Mouse (Mus musculus) CD4-positive helper T cell, adult 2 months (primary cell): ENCODE data around the gene Sh3bp5l.
"Not testable (repeated sequence)": the region's sequence is repeated elsewhere in the genome, so short reads cannot be mapped to it uniquely, and the experiment has no call there.

ENCODE experiments used
- DNase-seq: peaks from one replicate; pipeline ENCODE4 v3.0.0-alpha.2; 2012; ENCODE audit warnings: low read depth, missing footprints, low spot score

Sh3bp5l gene

DNA sequence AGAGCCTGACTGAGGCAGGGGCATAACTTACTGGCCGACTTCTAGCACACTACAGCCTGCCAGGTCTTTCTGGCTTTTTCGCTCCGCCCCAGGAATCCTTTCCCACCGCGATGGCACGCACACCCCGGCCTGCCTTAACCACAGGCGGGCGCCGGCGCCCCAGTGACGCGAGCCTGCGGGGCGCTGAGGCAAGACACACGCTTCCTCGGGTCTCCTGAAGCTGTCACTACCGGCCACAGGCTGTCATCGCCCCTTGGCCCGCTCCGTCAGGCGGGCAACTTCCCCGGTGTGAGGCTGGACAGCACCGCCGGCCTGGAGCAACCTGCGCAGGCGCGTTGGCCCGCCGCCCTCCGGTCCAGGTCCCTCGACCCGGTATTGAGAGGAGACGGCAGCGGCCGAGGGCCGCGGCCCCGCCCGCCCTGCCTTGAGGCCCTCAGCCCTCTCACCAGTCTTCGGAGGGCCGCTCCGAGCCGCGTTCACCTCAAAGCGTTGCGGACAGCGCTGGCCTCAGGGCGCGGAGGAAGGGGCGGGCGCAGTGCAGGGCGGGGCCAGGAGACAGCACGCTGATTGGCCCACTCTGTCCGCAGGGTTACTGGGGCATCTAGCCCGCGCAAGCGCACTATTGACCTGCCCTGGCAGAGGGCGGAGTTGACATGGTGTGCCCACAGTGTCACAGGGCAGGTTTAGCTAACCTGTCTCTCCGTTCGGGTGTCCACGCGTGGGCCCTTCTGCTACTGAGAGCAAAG is 7.5 kb upstream of the Sh3bp5l start:
- DNase-seq: peak; percentile 96

DNA sequence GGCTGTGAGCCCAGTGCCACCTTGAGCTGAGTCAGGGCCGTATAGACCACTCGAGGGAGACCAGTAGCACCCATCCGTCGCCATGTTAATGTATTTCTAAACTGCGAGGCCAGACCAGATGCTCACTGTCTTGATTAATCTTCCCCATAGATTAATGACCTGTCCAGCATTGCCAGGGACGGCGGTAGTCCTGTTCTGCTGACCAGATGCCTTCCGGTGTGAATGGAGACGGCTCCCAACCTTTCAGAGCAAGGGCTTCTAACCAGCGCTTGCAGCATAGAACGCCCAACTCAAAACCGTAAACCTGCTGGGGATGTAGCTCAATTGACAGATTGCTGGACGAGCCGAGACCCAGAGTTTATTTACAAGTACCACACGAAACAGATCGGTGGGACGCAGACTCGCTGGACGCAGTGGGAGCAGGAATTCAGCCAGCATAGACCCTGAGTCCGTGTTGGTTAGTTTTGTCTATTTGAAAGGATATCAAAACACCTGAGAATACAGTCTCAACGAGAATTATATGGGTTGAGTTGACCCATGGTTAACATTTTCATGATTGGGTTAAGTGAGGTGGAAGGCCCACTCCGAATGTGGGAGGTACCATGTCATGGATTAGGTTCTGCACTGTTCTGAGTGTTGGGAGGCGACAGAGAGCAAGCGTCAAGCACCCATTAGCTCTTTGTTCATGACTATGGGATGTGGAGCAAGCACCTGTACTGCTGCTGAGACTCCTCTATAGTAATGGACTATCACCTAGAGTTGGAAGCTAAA is 6.8 kb upstream of the Sh3bp5l start:
- DNase-seq: peak; percentile 14

DNA sequence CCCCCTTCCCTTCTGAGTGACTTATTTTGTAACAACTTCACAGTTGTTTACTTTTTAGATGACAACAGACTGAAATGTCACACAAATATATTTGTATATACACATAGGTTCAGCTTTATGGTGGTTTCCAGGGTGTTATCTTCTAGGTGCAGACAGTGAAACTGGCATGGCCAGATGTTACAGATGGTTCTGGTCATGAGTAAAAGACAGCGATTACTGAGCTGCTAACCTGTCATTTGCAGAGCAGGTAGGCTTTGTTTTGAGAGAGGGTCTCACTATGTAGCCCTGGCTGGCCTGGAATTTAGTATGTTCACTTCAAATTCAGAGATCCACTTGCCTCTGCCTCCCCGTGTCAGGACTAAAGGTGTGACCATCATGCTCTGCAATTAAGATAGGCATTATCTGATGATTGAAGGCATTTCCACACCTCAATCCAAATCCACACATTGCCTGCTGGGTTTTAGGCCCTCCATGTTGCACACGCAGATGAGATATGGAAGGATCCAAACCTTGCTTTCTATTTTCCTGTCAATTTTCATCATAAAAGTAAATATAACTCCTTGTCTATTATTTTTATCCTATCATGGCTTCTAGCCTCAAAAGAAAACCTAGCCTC is 5.8 kb upstream of the Sh3bp5l start:
- no peak for DNase-seq

DNA sequence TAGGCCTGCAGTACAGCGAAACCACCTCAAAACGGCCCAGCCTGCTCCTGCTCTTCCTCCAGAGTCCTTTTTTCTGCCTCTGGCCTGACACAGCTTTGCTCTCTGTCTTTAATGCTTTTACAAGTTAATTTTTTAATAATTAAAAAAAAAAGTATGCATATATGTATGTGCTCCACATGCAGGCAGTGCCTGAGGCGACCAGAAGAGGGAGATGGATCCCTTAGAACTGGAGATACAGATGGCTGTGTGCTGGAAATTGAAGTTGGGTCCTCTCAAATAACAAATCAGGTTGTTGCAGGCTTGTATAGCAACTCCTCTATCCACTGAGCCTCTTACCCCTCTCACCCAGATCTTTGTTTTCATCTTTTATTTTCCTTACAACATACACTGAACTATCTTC is 3.7 kb upstream of the Sh3bp5l start:
- peak; percentile 57 for DNase-seq

DNA sequence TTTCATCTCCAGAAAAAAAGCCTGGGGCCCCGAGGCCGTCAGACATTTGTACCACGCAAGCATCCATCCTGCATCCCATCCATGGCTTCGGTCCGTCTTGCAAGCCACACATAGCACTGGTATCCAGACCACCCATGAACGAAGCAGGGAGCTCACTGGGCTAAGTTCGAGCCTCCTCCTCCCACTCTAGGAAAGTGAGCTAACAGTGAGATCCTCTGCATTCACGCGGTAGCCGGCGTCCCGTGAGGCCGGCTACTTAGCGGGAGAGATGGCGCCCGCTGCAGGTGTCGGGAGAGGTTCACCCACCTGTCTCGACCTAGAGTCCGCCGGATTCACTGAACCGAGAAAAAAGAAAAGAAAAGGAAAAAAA is 633 bp upstream of the Sh3bp5l start:
- DNase-seq: no peak

DNA sequence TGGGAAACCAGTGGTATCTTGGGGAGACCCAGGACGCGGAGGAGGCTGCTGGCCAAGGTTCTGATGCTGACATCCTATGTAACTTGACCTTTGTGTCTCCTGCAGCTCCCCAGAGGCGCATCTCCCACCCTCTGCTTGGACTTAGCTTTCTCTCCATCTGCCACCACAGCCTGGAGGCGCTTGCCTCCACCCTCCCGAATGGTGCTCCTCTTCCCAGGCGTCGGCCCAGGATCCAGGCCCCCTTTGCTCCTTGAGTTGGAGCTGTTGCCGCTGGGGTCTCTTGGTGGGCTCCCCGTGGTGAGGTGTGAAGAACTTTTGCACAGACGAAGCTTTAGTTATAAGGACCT is 598 bp downstream of the Sh3bp5l start:
- DNase-seq: no peak

DNA sequence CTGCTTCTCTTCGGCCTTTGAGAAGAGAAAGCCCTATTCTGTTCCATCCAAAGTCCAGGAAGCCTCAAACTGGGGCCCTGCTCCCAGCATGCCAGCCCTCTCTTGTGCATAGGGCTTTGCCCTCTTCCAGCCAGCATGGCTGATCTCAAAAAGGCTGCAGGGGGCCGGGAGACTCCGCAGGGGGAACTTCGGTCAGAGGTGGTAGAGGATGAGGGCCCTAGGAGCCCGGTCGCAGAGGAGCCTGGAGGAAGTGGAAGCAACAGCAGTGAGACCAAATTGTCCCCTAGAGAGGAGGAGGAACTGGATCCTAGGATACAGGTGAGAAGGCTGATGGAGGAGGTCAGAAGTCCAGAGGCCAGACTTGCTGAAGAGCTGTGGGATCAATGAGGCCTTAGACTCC is 1.0 kb downstream of the Sh3bp5l start:
- DNase-seq: no peak

DNA sequence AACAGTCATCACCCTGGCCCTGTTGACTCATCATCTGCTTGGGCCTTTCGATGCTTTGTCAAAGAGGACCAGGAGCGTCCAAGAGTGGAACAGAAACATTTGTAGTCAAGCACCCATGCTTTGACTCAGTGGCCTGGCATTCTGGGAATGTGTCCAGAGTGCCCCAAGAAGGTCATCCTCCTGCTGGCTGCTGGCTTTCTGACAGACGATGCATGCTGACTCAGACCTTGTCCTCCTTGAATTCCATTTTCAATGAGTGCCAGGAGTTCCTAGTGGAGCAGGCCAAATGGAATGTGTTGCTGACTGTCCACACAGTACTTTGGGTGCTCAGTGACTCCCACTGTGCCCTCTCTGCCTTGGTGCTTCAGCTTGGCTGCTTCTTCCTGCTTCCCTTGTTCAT is 4.2 kb downstream of the Sh3bp5l start:
- no peak for DNase-seq

DNA sequence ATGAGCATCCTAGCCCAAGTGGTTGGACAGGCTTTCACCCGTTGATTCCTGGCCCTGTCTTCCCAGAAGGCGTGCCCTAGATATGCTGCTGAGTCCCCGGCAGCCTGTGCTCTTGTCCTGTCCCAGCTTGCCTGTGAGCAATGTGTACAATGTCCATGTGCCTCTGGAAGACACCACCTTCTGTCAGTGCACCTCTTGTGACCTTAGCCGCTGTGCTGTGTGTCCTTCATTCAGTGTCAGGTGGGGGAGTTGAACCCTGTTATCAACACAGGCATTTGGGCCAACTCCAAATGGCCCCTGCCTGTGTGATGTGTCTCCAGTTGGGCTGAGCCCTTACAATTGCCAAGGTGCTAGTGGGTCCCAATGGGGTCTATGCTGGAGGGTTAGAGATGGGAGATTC is 16.2 kb downstream of the Sh3bp5l start:
- DNase-seq: no peak

DNA sequence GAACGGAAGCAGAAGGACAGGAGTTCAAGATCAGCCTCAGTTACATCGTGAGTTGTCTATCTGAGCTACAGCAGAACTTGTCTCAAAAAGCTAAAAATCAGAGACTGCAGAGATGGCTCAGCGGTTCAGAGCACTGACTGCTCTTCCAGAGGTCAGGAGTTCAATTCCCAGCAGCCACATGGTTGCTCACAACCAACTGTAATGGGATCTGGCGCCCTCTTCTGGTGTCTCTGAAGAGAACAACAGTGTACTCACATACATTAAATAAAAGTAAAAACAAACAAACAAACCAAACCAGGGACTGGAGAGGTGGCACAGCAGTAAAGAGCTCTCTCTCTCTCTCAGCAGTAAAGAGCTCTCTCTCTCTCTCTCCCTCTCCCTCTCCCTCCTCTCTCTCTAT is 20.1 kb downstream of the Sh3bp5l start:
- no peak for DNase-seq

DNA sequence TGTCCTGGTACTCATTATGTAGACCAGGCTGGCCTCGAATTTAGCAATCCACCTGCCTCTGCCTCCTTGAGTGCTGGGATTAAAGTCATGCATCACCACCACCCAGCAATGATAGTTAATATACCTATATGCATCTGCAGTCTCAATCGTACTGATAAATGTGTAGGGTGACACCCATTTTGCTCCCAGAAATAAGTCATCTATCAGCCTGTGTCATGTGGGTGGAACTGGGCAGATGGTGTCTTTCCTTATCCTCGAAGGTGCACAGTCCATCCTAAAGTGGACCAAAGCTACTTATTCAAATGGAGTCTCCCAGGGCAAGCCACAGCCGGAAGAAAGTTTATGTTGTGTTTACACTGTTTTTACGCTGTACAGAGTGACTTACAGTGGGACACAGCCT is 20.7 kb downstream of the Sh3bp5l start:
- no peak for DNase-seq

DNA sequence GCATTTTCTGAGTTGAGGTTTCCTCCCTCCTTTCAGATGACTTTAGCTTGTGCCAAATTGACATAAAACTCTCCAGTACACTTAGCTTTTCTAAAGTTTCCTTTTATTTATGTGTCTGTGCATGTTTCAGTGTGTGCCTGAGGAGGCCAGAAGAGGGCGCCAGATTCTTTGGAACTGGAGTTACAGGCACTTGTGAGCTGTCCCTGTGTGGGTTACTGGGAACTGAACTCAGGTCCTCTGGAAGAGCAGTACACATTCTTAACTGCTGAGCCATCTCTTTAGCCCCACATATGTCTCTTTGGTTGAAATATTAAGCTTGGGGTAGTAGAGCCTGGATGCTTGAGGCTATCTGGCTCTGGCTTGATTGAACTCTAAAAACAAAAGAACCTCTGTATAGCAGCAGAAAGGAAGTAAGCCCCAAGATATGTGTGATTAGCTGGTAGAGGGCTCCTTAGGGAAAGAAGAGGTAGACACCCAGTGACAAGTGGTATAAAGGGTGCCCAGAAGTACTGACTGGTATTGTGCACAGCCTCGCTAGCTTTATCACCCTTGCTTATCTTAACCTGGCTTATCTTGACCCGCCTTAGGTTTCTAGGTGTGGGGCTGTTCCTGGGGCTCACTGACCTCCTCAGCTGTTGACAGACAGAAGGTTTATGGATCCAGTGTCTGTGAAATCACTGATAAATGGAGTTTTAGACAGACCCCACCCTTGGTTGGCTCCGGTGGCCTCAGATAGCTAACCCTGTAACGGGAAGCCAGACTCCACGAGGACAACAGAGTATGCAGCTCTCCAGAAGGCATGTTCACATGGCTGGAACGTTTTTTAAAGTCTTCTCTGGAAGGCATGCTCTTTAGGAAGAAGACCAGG is 22.4 kb downstream of the Sh3bp5l start:
- DNase-seq: no peak

DNA sequence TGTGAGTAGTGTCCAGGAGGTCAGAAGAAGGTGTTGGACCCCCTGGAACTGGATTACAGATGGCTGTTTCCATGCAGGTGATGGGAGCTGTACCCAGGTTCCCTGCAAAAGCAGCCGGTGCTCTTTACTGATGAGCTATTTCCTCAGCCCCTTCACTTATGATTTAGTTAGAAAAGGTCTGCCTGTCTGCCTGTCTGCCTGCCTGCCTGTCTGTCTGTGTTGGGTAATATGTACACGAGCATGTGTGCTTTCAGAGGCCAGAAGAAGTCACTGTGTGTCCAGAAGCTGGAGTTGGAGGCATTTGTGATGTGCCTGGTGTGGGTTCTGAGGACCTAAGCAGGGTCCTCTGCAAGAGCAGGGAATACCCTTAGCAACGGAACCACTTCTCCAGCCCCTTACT is 23.2 kb downstream of the Sh3bp5l start:
- no peak for DNase-seq

DNA sequence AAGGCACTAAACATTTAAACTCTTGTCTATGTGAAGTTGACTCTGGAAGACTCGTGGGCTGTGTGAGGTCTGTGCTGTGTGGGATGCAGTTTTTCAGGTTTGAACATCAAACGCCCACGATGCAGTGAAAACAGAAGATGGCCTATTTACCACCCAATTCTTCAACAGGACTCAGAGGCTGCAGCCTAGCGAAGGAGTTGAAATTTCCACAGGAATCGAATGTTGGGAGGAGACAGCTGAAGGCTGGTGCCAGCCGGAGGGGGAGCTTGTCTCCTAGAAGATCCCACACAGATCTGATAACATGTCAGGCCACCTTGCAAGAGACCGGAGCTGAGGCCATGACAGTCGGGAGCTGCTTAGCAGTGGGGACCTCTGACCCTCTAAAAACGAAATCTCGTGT is 24.0 kb downstream of the Sh3bp5l start:
- no peak for DNase-seq

DNA sequence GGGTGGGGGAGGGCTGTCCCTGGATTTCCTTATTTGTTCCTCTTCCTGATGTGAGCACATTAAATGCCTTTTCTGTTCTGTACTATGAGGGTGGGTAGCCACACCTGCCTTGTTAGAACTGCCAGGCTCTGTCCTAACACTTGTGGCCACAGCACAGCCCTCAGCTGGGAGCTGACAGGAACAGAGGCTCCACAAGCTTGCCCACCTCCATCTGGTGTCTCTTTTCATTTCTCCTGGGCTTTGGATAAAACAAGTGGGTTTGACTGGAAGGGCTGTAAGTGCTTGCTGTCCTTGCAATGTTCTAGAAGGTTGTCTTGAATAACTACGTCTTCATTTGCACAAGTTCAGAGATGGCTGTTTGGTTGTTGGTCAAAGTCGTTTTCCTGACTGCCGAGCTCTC is 24.4 kb downstream of the Sh3bp5l start:
- DNase-seq: no peak

DNA sequence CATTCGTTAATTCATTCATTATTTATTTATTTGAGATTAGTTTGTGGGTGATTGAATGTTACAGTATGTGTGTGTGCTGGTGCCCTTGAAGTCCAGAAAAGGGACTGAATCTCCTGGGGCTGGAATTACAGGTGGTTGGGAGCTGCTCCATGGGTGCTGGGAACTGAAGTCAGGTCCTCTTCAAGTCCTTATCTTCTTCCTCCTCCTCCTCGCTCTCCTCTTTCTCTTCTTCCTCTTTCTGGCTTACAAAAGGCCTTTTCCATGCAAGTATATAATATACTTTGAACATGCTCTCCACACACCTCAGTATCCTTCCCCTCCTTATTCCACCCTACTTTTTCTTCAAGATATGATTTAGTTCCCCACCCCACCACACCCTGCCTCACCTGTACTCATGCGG is 26.5 kb downstream of the Sh3bp5l start:
- DNase-seq: no peak

DNA sequence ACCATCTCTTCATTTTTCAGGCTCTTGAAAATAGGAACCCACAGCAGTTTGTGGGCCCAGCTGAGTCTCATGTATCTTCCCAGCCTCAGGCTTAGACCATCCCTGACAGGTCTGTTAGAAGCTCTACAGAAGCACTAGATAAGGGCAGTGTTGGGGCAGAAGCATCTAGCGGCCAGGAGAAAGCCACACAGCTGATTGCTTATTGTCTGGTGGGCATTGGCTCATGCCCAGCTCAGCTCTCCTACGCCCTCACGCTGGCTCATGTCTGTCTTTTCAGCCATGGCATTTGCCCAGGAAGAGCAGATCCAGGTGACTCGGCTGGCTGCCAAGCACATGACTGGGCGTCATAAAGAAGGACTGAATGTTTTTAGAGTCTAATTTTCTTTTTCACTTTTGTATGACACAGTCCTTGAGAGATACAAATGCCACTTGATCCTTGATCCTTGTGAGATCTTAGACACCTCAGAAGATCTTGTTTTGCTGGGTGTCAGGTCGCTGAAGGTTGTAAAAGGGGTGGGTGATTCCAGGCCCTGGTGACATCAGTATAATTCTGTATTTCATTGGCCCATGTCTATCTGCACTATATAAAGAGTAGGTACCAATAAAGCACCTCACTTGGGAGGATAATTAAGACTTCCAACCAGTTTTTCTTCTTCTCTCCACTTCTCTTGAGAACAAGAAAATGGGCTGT is 27.5 kb downstream of the Sh3bp5l start:
- DNase-seq: no peak

DNA sequence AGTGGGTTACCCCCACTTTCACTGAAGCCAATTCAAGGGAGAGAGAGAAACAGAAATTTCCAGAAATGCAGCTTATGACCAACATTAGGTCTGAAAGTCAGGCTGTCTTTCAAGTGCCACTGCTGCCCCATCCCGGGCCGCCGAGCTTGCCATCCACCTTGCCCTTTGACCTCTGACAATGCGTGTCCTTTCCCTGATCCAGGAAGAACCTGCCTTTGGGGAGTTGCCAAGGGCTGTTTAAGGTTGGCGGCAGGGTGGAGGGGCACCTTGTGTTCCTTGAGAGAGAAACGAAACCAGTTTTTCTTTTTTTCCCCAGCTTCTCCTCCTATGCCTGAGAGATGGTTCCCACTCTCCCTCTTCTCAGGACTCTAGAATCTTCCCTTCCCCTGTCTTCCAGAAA is 32.0 kb downstream of the Sh3bp5l start:
- DNase-seq: not testable (repeated sequence)

DNA sequence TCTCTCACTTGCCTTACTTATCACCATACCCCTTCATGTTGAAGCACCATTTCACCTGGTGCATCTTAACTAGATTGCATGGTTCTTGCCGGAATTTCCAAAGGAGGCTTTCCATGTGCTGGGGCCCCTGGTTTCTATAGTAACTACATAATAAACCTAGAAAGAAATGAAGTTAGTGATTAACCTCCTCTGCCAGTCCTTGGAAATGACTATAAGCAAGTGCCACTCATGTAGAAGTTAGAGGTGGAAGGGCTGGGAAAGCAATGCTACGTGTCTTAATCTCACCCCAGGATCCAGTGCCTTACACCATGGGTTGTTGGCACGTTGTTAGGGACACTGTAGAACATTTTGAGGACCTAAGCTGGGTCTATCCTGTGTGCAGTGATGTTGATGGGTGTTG is 33.9 kb downstream of the Sh3bp5l start:
- no peak for DNase-seq

DNA sequence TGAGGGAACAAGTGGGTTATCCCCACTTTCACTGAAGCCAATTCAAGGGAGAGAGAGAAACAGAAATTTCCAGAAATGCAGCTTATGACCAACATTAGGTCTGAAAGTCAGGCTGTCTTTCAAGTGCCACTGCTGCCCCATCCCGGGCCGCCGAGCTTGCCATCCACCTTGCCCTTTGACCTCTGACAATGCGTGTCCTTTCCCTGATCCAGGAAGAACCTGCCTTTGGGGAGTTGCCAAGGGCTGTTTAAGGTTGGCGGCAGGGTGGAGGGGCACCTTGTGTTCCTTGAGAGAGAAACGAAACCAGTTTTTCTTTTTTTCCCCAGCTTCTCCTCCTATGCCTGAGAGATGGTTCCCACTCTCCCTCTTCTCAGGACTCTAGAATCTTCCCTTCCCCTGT is 35.7 kb downstream of the Sh3bp5l start:
- not testable (repeated sequence) for DNase-seq

DNA sequence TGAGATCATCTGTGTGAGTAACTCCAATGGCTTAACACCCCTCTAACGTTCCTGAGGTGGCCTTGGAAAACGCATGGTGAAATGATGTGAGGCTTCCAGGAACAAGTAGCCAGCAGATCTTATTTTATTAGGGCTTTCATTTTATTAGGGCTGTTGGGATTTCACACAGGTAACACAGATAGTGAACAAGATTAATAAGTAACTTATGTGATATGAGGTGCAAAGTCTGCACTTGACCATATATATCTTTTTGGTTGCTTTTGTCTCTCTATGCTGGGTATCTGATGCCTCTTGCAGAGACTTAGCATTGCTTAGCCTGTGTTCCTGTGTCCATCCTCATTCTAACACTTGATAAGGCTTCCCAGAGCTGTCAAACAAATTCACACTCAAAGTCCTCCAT is 46.7 kb downstream of the Sh3bp5l start:
- no peak for DNase-seq

DNA sequence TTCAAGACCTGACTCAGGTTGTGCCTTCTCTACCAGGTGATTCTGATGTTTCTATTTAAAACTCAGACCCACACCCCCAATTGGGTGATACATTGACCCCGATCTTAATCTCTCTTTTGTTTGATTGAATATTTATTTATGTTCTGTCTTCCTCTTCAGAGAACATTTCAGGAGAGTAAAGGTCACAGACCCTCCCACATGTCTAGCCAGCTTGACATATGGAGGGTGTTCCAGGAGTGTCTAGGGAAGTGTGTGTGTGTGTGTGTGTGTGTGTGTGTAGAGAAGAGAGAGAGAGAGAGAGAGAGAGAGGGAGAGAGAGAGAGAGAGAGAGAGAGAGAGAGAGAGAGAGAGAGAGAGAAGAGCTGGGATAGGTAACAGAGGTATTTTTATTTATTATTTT is 47.2 kb downstream of the Sh3bp5l start:
- no peak for DNase-seq
